Mouse (Mus musculus): ENCODE data around the gene Olfr484. TPM values are rescaled to one million over a fixed set of nuclear protein-coding genes. Genes with fewer than 3 reads are reported as not detected.

Gene Olfr484
- not detected in 2 replicates for polyA plus RNA-seq (2012; rRNA removed)

DNA sequence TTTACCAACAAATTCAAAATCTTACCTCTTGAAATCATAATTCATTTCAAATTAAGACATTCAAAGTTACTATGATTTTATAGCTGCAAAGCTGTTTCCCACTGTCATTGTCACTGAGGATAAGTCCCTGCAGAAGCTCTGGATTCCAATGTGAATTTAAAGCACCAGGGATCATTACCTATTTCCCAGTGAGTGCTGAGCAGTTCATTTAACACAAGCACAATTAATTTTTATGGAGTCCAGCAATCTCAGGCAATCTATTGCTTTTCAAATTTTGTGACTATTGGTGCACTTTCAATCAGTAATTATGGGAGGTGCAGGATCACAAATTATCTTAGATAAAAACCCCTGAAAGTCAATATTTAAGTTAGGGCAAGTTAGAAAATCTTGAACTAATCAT lies at the start of gene Olfr484:
Olfr484 (minus strand) TSS at position 101 of the 400 bp plus-strand sequence.

DNA sequence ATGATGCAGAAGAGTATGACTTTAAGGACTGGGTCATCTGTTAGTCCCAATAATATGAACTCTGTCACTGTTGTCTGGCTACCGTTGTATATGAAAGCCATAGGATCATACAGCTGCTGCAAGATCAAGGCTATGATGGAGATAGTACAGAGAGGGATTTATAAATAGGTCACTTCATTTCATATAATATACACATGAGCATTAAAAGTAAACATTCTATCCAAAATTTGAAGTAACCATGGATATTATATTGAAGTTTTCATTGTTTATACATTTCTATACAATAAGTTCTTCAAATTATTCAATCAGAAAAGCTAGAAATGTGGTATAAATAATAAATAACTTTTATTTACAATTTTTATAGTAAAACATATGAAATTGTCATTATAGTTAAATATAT lies 45.4 kb upstream of the Olfr484 start, which contains the start of gene Olfr486:
Olfr486 (minus strand) TSS at position 101 of the 400 bp plus-strand sequence.

DNA sequence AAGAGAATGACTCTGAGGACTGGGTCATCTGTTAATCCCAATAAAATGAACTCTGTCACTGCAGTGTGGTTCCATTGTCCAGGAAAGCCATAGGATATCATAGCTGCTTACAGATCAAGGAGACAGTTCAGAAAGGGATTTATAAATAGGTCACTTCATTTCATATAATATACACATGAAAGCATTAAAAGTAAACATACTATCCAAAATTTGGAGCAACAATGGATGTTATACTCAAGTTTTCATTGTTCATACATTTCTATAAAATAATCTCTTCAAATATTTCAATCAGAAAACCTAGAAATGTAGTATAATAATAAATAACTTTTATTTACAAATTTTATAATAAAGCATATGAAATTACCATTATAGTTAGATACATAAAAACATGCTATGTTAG lies 32.5 kb upstream of the Olfr484 start, which contains the start of gene Olfr485:
Olfr485 (minus strand) TSS at position 101 of the 400 bp plus-strand sequence.

DNA sequence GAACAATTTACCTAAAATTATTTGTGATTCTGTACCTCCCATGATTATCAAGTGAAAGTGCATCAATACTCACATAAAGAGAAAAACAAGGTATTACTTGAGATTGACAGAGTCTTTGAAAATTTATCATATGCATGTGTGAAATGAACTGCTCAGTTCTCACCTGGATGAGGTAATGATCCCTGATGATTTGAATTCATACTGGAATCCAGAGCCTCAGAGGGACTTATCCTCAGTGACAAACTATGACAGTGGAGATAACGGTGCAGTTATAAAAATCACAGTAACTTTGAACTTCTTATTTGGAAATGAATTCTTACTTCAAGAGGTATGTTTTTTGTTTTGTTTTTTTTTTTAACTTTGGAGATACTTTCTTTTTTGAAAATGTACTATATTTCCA lies 26.7 kb downstream of the Olfr484 start, which contains the start of gene Olfr483:
Olfr483 (plus strand) TSS at position 301 of the 400 bp plus-strand sequence.

DNA sequence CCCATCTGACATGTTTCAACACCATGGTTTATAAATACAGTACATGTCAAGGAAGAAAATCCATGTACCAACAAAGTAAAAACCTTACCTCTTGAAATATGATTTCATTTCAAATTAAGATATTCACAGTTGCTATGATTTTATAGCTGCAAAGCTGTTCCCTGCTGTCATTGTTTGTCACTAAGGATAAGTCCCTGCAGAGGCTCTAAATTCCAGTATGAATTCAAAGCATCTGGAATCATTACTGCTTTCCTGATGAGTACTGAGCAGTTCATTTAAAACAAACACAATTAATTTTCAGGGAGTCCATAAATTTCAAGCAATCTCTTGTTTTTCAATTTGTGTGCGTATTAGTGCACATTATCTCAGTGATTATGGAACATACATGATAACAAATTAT lies 29.8 kb downstream of the Olfr484 start, which contains the start of gene Olfr482:
Olfr482 (minus strand) TSS at position 101 of the 400 bp plus-strand sequence.

DNA sequence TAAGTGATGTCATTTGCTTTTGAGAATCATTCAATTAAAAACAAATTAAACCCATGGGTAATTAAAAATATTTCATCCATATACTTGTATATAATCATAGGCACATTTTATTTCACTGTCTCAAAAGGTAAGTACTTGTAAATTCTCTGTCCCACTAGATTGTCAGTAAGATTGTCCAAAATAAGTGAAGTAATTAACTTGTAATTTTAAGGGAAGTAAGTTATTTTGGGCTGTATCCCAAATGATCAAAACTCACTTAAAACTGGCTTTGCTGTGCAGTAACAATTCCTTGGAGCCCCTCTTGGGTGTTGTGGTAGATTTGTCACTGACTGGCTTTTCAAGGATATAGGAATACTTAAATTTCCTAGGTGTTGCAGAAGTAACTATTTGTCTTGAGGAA lies 47.7 kb downstream of the Olfr484 start, which contains the start of gene Olfr481:
Olfr481 (plus strand) TSS at position 301 of the 400 bp plus-strand sequence.

Other genes with a start within 250 kb of the Olfr484 start
- not detected in 2 replicates for gene Olfr472, start 229.5 kb downstream of the Olfr484 start, polyA plus RNA-seq (2012; rRNA removed)
- not detected in 2 replicates for gene Olfr473, start 197.0 kb downstream of the Olfr484 start, polyA plus RNA-seq (2012; rRNA removed)
- not detected in 2 replicates for gene Olfr474, start 172.8 kb downstream of the Olfr484 start, polyA plus RNA-seq (2012; rRNA removed)
- gene Olfr476, start 162.6 kb downstream of the Olfr484 start, polyA plus RNA-seq (2012; rRNA removed): not detected in 2 replicates
- gene Olfr477, start 140.8 kb downstream of the Olfr484 start, polyA plus RNA-seq (2012; rRNA removed): not detected in 2 replicates
- not detected in 2 replicates for gene Olfr478, start 93.5 kb downstream of the Olfr484 start, polyA plus RNA-seq (2012; rRNA removed)
- not detected in 2 replicates for gene Olfr479, start 76.8 kb downstream of the Olfr484 start, polyA plus RNA-seq (2012; rRNA removed)
- not detected in 2 replicates for gene Olfr480, start 60.1 kb downstream of the Olfr484 start, polyA plus RNA-seq (2012; rRNA removed)
- gene Olfr481, start 47.6 kb downstream of the Olfr484 start, polyA plus RNA-seq (2012; rRNA removed): not detected in 2 replicates
- gene Olfr482, start 29.9 kb downstream of the Olfr484 start, polyA plus RNA-seq (2012; rRNA removed): not detected in 2 replicates
- not detected in 2 replicates for gene Olfr483, start 26.6 kb downstream of the Olfr484 start, polyA plus RNA-seq (2012; rRNA removed)
- gene Olfr485, start 32.4 kb upstream of the Olfr484 start, polyA plus RNA-seq (2012; rRNA removed): not detected in 2 replicates
- gene Olfr486, start 45.3 kb upstream of the Olfr484 start, polyA plus RNA-seq (2012; rRNA removed): not detected in 2 replicates
- not detected in 2 replicates for gene Olfr487, start 87.2 kb upstream of the Olfr484 start, polyA plus RNA-seq (2012; rRNA removed)
- gene Olfr488, start 130.9 kb upstream of the Olfr484 start, polyA plus RNA-seq (2012; rRNA removed): not detected in 2 replicates
- gene Olfr490, start 161.5 kb upstream of the Olfr484 start, polyA plus RNA-seq (2012; rRNA removed): not detected in 2 replicates
- not detected in 2 replicates for gene Olfr491, start 186.0 kb upstream of the Olfr484 start, polyA plus RNA-seq (2012; rRNA removed)
- gene Olfr492, start 196.2 kb upstream of the Olfr484 start, polyA plus RNA-seq (2012; rRNA removed): not detected in 2 replicates
- not detected in 2 replicates for gene Olfr493, start 219.5 kb upstream of the Olfr484 start, polyA plus RNA-seq (2012; rRNA removed)
- gene Olfr494, start 237.9 kb upstream of the Olfr484 start, polyA plus RNA-seq (2012; rRNA removed): not detected in 2 replicates